Mouse (Mus musculus): ENCODE data around the gene Defb20.

The Defb20 gene

GRCm38 (mm10) chr2:152500204-152500862 is 23.5 kb downstream of the Defb20 start:
- no peak for DNase-seq

GRCm38 (mm10) chr2:152500863-152501229 is 24.0 kb downstream of the Defb20 start:
- DNase-seq: no peak

GRCm38 (mm10) chr2:152503950-152504349 is 27.1 kb downstream of the Defb20 start:
- DNase-seq: no peak

GRCm38 (mm10) chr2:152511592-152511991 is 34.7 kb downstream of the Defb20 start, which contains the start of gene Defb26:
Defb26 (minus strand) TSS chr2:152511692.
- no peak for DNase-seq

- DNase-seq: no peak
These were observed 39.2 kb downstream of the Defb20 start for GRCm38 (mm10) chr2:152516084-152516483.

GRCm38 (mm10) chr2:152517981-152518380 is 41.1 kb downstream of the Defb20 start, which contains the start of gene Defb28:
Defb28 (plus strand) TSS chr2:152518255.
- DNase-seq: no peak

Measured in cerebellum, postnatal 14 days (tissue).